In the genomic region with DNA sequence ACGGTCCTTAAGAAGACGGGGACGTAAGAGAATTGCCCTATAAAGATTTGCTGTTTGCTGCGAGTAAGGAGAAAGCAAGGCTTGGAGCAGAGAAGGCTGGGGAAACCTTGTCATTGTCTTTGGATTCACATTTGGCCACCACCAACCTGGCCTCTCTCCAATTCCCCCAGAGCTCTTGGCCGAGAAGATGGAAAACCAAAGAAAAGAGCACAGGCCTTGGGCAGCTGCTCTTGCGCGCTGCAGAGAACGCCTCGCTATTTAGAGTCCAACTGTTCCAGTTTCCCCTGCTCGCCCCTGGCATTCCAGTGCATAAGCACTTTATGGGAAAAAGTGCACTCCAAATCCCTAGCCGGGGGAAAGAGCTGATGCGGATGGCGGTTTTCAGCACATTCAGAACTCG, we compare ENCODE assay signal across 10 mouse cellular contexts.
DNase-seq lines count a peak whose midpoint lies in the region; ATAC-seq and TF ChIP-seq lines count a peak whose summit lies in the region.
"Had no signal": no experiment of that assay in that cellular context is flagged by ENCODE, and none has a peak within 500 bp of the region (broad histone marks: within the 10 kb centered on the region; RNA-seq: fewer than 3 reads in every experiment).

No protein-coding gene starts in this region.

- peaks cover 12% of the 10 kb centered on the region for H3K4me1 ChIP-seq in hindbrain, embryonic 13.5 days (replicated peaks)
- H3K4me1 ChIP-seq in hindbrain, embryonic 11.5 days (replicated peaks; ENCODE audit: control insufficient read depth, insufficient read depth, low read length), result no peaks in the 10 kb centered on the region
- no peaks in the 10 kb centered on the region for H3K4me1 ChIP-seq in cerebellum, adult 2 months (ENCODE audit: control insufficient read depth, insufficient read depth, low read length)
- H3K4me1 ChIP-seq in neural tube, embryonic 15.5 days, result peaks cover 13% of the 10 kb centered on the region
- H3K4me1 ChIP-seq: liver, embryonic 13.5 days; stomach, embryonic 15.5 days had no signal

- 81% methylated on average over 14 of the region's 14 CpGs for WGBS in hindbrain, embryonic 13.5 days
- 91% methylated on average over 14 of the region's 14 CpGs for WGBS in hindbrain, embryonic 11.5 days
- 30% methylated on average over 14 of the region's 14 CpGs for WGBS in cerebellum, adult 2 months
- WGBS in neural tube, embryonic 15.5 days, result 49% methylated on average over 14 of the region's 14 CpGs

- H3K9me3 ChIP-seq in hindbrain, embryonic 13.5 days, result no peaks in the 10 kb centered on the region
- H3K9me3 ChIP-seq in hindbrain, embryonic 11.5 days (ENCODE audit: control insufficient read depth, low read length), result no peaks in the 10 kb centered on the region
- no peaks in the 10 kb centered on the region for H3K9me3 ChIP-seq in neural tube, embryonic 15.5 days (replicated peaks)
- H3K9me3 ChIP-seq: liver, embryonic 13.5 days; stomach, embryonic 15.5 days had no signal

- H3K9ac ChIP-seq in hindbrain, embryonic 13.5 days, result no peak overlapping the region
- no peak overlapping the region for H3K9ac ChIP-seq in hindbrain, embryonic 11.5 days (ENCODE audit: low read depth, low read length)
- no peak overlapping the region for H3K9ac ChIP-seq in neural tube, embryonic 15.5 days (replicated peaks)
- H3K9ac ChIP-seq: liver, embryonic 13.5 days; stomach, embryonic 15.5 days had no signal

- H3K27ac ChIP-seq in hindbrain, embryonic 13.5 days, result peak overlapping the region; percentile 41
- no peak overlapping the region for H3K27ac ChIP-seq in hindbrain, embryonic 11.5 days (ENCODE audit: low read depth, low read length)
- no peak overlapping the region for H3K27ac ChIP-seq in cerebellum, adult 2 months (ENCODE audit: insufficient read depth, low read length)
- H3K27ac ChIP-seq in neural tube, embryonic 15.5 days (replicated peaks), result peak overlapping the region; percentile 58
- H3K27ac ChIP-seq: liver, embryonic 13.5 days; stomach, embryonic 15.5 days had no signal

- no peaks in the 10 kb centered on the region for H3K27me3 ChIP-seq in hindbrain, embryonic 13.5 days
- no peaks in the 10 kb centered on the region for H3K27me3 ChIP-seq in hindbrain, embryonic 11.5 days (ENCODE audit: control insufficient read depth, insufficient read depth, low read length)
- H3K27me3 ChIP-seq in cerebellum, adult 2 months (ENCODE audit: control insufficient read depth, insufficient read depth, low read length), result no peaks in the 10 kb centered on the region
- no peaks in the 10 kb centered on the region for H3K27me3 ChIP-seq in neural tube, embryonic 15.5 days (replicated peaks)
- H3K27me3 ChIP-seq: liver, embryonic 13.5 days; stomach, embryonic 15.5 days had no signal

- H3K36me3 ChIP-seq in hindbrain, embryonic 13.5 days, result peaks cover 4% of the 10 kb centered on the region; the same call in 1 of the 2 replicates
- no peaks in the 10 kb centered on the region for H3K36me3 ChIP-seq in hindbrain, embryonic 11.5 days (ENCODE audit: control insufficient read depth, insufficient read depth, low read length)
- H3K36me3 ChIP-seq in neural tube, embryonic 15.5 days, result no peaks in the 10 kb centered on the region
- H3K36me3 ChIP-seq: liver, embryonic 13.5 days; stomach, embryonic 15.5 days had no signal

- DNase-seq in hindbrain, embryonic 11.5 days (ENCODE audit: low spot score), result no peak
- peak; percentile 48 to 70 for DNase-seq in cerebellum, adult 2 months
- DNase-seq in gastrocnemius, postnatal 10 days, result peak; percentile 17
- no peak for DNase-seq in adrenal gland, postnatal 4 days (ENCODE audit: low spot score in 2 of 2)
- DNase-seq in adipocyte (ENCODE audit: low spot score), result no peak
- DNase-seq: liver, embryonic 13.5 days had no signal

- H3K4me2 ChIP-seq in hindbrain, embryonic 13.5 days, result no peak overlapping the region
- no peak overlapping the region for H3K4me2 ChIP-seq in hindbrain, embryonic 11.5 days (replicated peaks; ENCODE audit: low read depth, low read length)
- H3K4me2 ChIP-seq in neural tube, embryonic 15.5 days, result no peak overlapping the region
- H3K4me2 ChIP-seq: liver, embryonic 13.5 days; stomach, embryonic 15.5 days had no signal

- H3K4me3 ChIP-seq in hindbrain, embryonic 13.5 days, result no peak overlapping the region
- no peak overlapping the region for H3K4me3 ChIP-seq in hindbrain, embryonic 11.5 days (ENCODE audit: low read depth, low read length)
- no peak overlapping the region for H3K4me3 ChIP-seq in cerebellum, adult 2 months (replicated peaks; ENCODE audit: insufficient read depth, low read depth, low read length)
- H3K4me3 ChIP-seq in neural tube, embryonic 15.5 days (replicated peaks), result no peak overlapping the region
- H3K4me3 ChIP-seq: liver, embryonic 13.5 days; stomach, embryonic 15.5 days had no signal

- no peak for TF ChIP-seq CTCF in cerebellum, adult 2 months (IDR thresholded peaks at IDR 0.05; ENCODE audit: borderline replicate concordance, insufficient read depth, low read depth, low read length)

- ATAC-seq in hindbrain, embryonic 13.5 days (ENCODE audit: low FRiP score), result peak; percentile 27; the same call in 1 of the 2 replicates
- no peak for ATAC-seq in hindbrain, embryonic 11.5 days (ENCODE audit: low FRiP score)
- ATAC-seq in neural tube, embryonic 15.5 days (ENCODE audit: low FRiP score), result 0 out of 2 replicates have a peak, but pooled peaks have one; percentile 51
- ATAC-seq in inflammation-experienced regulatory T-cells, adult 6 months, result no peak

- TF ChIP-seq POLR2A in cerebellum, adult 2 months (IDR thresholded peaks at IDR 0.05; ENCODE audit: borderline replicate concordance, insufficient read depth, low read length), result no peak

Comparison
In these comparisons a context has a peak if more than half of its experiments do, and no peak if none do; other contexts are left out.
1. ATAC-seq: peak in hindbrain, embryonic 13.5 days (single experiment) and neural tube, embryonic 15.5 days (single experiment); none in hindbrain, embryonic 11.5 days (single experiment) and inflammation-experienced regulatory T-cells, adult 6 months (single experiment).
2. H3K27ac ChIP-seq: peak in hindbrain, embryonic 13.5 days (single experiment) and neural tube, embryonic 15.5 days (single experiment); none in hindbrain, embryonic 11.5 days (single experiment) and cerebellum, adult 2 months (single experiment).
3. DNase-seq: peak in cerebellum, adult 2 months (2 of 2) and gastrocnemius, postnatal 10 days (single experiment); none in hindbrain, embryonic 11.5 days (single experiment), adrenal gland, postnatal 4 days (0 of 2) and adipocyte (single experiment).